Mouse (Mus musculus): ENCODE measurements around the gene Trim27.

Gene Trim27

GRCm38 (mm10) chr13:21179367-21179723, at the start of gene Trim27:
Trim27 (plus strand) TSS chr13:21179445.
- DNase-seq (ENCODE audit: low spot score in 2 of 2) = peak in 1 of 2 experiments; percentile 33

- DNase-seq (ENCODE audit: low spot score in 2 of 2) = no peak
Measured at GRCm38 (mm10) chr13:21142421-21142820, 36.8 kb upstream of the Trim27 start.

DNA sequence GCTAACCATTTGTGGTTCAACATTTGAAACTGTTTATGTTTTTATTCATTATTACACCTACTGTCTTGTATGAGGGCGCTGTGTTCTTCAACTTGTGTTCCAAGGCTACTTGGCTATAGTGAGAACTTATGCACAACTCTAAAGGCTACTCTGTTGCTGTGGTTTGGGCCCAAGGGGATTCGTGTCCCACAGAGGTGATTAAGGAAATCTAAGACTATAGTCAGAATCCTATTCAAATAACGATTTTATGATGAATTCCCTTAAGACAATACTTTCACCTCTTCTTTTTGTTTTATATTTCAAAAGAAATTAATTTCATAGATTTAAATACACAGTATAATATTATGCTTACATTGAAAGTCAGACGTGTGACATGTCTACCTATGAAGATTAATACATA, 33.5 kb upstream of the Trim27 start, which contains the start of gene Olfr1368:
Gene Olfr1368 (minus strand): TSS at position 101 of the 400 bp plus-strand sequence.
- DNase-seq (ENCODE audit: low spot score in 2 of 2) = no peak

GRCm38 (mm10) chr13:21155888-21156287, 23.4 kb upstream of the Trim27 start:
- no peak for DNase-seq (ENCODE audit: low spot score in 2 of 2)

- no peak for DNase-seq (ENCODE audit: low spot score in 2 of 2)
Measured at GRCm38 (mm10) chr13:21158071-21158470, 21.2 kb upstream of the Trim27 start.

- DNase-seq (ENCODE audit: low spot score in 2 of 2) = peak in 1 of 2 experiments; percentile 80
Measured at GRCm38 (mm10) chr13:21158785-21159474, 20.3 kb upstream of the Trim27 start.

DNA sequence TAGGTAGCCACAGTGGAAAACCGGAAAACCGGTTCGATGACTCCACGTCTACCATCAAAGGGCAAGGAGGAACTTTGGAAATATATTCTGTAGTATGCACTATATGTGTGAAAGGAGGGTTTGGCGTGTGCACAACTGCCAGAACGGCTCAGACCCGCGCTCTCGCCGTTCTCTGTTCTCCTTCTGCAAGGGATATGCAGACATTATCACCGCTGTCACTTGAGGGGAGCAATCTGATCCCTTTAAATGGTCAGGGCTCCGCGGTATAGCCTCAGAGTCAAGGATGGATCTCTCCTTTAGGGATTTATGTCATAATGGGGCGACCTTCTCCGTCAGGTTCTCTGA, 19.8 kb upstream of the Trim27 start:
- peak in 1 of 2 experiments; percentile 23 for DNase-seq (ENCODE audit: low spot score in 2 of 2)

- DNase-seq (ENCODE audit: low spot score in 2 of 2) = peak in 1 of 2 experiments; percentile 17
Measured at GRCm38 (mm10) chr13:21160041-21160511, 19.2 kb upstream of the Trim27 start.

GRCm38 (mm10) chr13:21160657-21161590, 18.3 kb upstream of the Trim27 start:
- DNase-seq (ENCODE audit: low spot score in 2 of 2) = peak; percentile 74 to 89

- DNase-seq (ENCODE audit: low spot score in 2 of 2) = no peak
Measured at GRCm38 (mm10) chr13:21161591-21161990, 17.7 kb upstream of the Trim27 start.

DNA sequence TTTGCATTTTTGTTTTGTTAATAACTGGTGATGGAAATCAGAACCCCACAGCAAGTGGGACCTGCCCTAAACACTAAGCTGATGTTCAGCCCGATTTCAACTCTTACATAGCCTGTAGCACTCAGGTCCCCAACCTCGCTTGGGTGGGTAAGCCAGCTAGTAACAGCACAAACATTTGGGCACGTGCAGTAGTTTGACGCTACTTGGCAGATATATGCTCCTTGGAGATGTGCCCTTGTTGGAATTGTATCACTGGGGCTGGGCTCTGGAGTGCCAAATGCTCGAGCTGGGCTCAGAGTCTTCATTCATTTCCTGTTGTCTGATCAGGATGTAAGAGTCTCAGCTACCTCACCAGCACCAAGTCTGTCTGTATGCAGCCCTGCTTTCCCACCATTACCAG, 16.7 kb upstream of the Trim27 start:
- DNase-seq (ENCODE audit: low spot score in 2 of 2) = no peak

DNA sequence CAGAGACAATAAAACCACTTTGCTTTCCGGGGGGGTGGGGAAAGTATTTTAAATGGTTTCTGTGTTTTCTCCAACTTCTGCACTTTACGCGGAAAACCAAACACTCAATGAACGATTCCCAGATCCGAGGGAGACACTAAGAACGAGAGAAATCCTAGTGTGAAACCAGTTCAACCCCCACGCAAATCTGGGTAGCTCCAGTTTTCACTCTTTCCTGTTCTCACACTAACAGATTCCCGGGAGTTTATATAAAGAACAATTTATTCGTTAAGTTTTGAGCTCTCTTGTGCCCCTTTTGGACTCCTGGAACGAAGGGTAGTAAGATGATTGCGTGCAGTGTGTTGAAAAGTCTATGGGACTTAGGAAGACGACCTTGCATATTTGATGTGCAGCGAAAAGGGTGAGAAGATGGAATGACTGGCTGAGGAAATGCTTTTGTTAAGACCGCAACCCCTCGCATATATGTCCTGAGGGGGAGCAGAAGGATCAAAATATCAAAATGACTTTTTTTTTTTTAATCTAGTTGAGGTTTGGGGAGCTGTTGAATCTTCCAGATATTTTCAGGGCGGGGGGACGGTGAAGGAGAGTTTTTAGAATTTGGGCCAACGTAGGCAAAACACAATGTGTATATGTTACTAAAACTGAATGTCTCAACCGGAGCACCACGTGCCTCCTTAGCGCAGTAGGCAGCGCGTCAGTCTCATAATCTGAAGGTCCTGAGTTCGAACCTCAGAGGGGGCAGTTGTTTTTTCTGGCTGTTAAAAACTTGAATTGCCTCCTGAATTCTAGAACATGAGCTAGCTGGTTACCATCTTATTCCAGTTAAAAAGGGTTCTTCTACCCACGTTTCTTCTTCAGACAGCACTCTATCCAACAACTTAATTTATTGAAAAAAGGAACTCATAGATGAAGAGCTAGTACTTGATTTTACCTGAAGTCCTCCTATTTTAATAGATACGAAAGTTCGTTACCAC, 12.0 kb upstream of the Trim27 start:
- DNase-seq (ENCODE audit: low spot score in 2 of 2) = peak; percentile 47 to 77

DNA sequence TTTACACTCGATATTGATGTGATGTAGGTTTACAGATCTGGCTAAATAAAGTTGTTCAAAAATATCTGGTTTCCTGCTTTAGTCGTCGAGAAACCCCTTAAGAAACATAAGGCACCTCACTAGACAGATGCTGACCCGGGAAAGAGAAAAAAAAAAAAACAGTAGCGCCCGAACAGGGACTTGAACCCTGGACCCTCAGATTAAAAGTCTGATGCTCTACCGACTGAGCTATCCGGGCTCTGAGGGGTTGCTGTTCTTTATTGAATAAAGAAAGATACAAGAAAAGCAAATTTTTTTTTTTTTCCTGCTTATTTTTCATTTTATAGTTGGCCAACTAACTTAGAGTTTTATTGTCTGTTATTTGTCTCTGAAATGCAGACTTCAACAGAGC, 11.3 kb upstream of the Trim27 start:
- no peak for DNase-seq (ENCODE audit: low spot score in 2 of 2)

GRCm38 (mm10) chr13:21168371-21169011, 10.8 kb upstream of the Trim27 start:
- no peak for DNase-seq (ENCODE audit: low spot score in 2 of 2)

GRCm38 (mm10) chr13:21169121-21169656, 10.1 kb upstream of the Trim27 start:
- no peak for DNase-seq (ENCODE audit: low spot score in 2 of 2)

DNA sequence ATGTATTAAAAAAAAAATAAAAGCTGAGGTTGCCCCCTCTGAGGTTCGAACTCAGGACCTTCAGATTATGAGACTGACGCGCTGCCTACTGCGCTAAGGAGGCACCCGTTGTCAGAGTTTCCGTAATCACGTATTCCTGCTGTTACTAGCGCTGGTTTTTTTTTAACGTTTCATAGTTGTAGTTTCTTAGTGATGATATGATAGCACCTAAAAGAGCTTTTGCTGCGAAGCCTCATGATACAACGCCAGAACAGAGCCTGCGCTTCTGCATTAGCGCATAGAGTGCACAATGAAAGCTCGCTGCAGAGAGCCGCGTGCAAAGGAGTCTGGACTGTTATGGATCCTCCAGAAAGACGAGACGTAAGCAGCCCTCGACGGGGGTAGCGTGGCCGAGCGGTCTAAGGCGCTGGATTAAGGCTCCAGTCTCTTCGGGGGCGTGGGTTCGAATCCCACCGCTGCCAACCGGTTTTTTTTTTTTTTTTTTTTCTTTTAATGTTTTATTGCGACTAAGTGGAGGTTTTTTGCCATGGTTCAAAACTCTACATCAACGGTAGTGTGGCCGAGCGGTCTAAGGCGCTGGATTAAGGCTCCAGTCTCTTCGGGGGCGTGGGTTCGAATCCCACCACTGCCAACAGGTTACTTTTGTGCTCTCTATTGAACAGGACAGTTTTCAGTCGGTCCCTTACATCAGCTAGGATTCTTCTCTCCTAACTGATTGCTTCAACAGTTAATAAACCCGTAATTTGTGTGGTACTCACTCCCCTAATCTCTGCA, 9.4 kb upstream of the Trim27 start:
- peak; percentile 70 to 81 for DNase-seq (ENCODE audit: low spot score in 2 of 2)

GRCm38 (mm10) chr13:21170431-21171155, 8.7 kb upstream of the Trim27 start:
- no peak for DNase-seq (ENCODE audit: low spot score in 2 of 2)

DNA sequence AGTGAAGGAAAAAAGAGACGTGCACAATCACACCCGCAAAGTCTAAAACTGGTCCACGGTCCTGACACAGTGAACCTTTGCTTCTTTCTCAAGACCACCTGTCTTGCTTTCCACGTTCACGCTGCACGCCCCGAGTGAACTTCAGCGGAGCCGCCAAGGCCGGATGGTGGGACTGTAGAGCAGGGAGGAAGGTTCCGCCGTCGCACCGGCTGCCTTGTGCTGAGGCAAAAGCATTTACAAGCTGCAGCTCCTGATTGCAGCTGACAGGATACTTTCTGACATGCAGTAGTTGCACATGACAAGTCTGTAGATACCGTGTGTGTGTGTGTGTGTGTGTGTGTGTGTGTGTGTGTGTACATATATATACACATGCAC, 8.1 kb upstream of the Trim27 start:
- no peak for DNase-seq (ENCODE audit: low spot score in 2 of 2)

DNA sequence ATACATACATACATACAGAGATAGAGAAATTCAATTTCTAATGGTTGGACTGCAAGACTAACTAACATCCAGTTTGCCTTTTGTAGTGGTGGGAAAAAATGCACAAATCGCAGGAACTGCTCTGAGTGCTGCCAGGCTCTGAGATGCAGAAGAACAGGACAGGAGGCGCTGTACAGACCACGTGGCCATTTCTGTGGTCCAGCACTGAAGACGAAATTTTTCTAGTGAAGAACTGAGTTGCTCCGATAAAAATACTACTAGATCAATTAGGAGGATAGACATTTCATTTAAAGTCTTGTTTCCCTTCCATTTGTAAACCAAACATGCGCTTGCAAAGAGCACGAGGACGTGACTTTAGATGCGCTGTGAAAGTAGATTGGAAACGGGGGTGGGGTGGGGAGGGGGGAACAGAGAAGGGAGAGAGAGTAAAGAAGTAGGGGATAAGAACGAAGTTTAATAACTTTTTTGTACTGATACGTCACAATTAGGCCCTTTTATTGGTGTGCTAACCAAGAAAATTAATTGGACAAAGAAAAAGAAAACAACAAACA, 7.6 kb upstream of the Trim27 start:
- no peak for DNase-seq (ENCODE audit: low spot score in 2 of 2)
